Mouse (Mus musculus): ENCODE results near the gene Mllt3.

Gene Mllt3

GRCm38 (mm10) chr4:87749532-87750234, 283.5 kb downstream of the Mllt3 start:
- Histone ChIP-seq H3K27me3 (ENCODE audit: insufficient read depth, low read length) (peaks cover 3% of the 10 kb centered on the region; the same call in 1 of the 2 replicates), H3K36me3 (ENCODE audit: insufficient read depth, low read length) (no peaks in the 10 kb centered on the region), H3K9me3 (ENCODE audit: low read length) (peaks cover 18% of the 10 kb centered on the region), H3K4me1 (replicated peaks; ENCODE audit: low read depth, low read length) (no peaks in the 10 kb centered on the region), H3K4me3 (replicated peaks; ENCODE audit: low read length) (no peak overlapping the region)
- TF ChIP-seq NANOG (IDR thresholded peaks at IDR 0.05; ENCODE audit: borderline replicate concordance, low read length) (no peak), POU5F1 (IDR thresholded peaks at IDR 0.05; ENCODE audit: borderline replicate concordance, low read length) (no peak), CTCF (conservative IDR thresholded peaks at IDR 0.05; ENCODE audit: low read length) (no peak)

- H3K27me3 ChIP-seq (ENCODE audit: insufficient read depth, low read length): no peaks in the 10 kb centered on the region
- H3K4me1 ChIP-seq (replicated peaks; ENCODE audit: low read depth, low read length): no peaks in the 10 kb centered on the region
- TF ChIP-seq POU5F1 (IDR thresholded peaks at IDR 0.05; ENCODE audit: borderline replicate concordance, low read length): no peak
- no peak for TF ChIP-seq NANOG (IDR thresholded peaks at IDR 0.05; ENCODE audit: borderline replicate concordance, low read length)
- TF ChIP-seq CTCF (conservative IDR thresholded peaks at IDR 0.05; ENCODE audit: low read length): no peak
- no peak overlapping the region for H3K4me3 ChIP-seq (replicated peaks; ENCODE audit: low read length)
- no peaks in the 10 kb centered on the region for H3K9me3 ChIP-seq (ENCODE audit: low read length)
- H3K36me3 ChIP-seq (ENCODE audit: insufficient read depth, low read length): no peaks in the 10 kb centered on the region
Observed at GRCm38 (mm10) chr4:87745016-87745645, 288.0 kb downstream of the Mllt3 start.

- peaks cover 19% of the 10 kb centered on the region for H3K9me3 ChIP-seq (ENCODE audit: low read length)
- no peak overlapping the region for H3K4me3 ChIP-seq (replicated peaks; ENCODE audit: low read length)
- H3K36me3 ChIP-seq (ENCODE audit: insufficient read depth, low read length): no peaks in the 10 kb centered on the region
- no peaks in the 10 kb centered on the region for H3K4me1 ChIP-seq (replicated peaks; ENCODE audit: low read depth, low read length)
- no peak for TF ChIP-seq POU5F1 (IDR thresholded peaks at IDR 0.05; ENCODE audit: borderline replicate concordance, low read length)
- no peak for TF ChIP-seq NANOG (IDR thresholded peaks at IDR 0.05; ENCODE audit: borderline replicate concordance, low read length)
- no peak for TF ChIP-seq CTCF (conservative IDR thresholded peaks at IDR 0.05; ENCODE audit: low read length)
- H3K27me3 ChIP-seq (ENCODE audit: insufficient read depth, low read length): no peaks in the 10 kb centered on the region
Observed at GRCm38 (mm10) chr4:87739524-87740128, 293.5 kb downstream of the Mllt3 start.

GRCm38 (mm10) chr4:87739104-87739503, 294.1 kb downstream of the Mllt3 start:
- H3K9me3 ChIP-seq (ENCODE audit: low read length): peaks cover 24% of the 10 kb centered on the region
- no peak overlapping the region for H3K4me3 ChIP-seq (replicated peaks; ENCODE audit: low read length)
- no peaks in the 10 kb centered on the region for H3K4me1 ChIP-seq (replicated peaks; ENCODE audit: low read depth, low read length)
- TF ChIP-seq CTCF (conservative IDR thresholded peaks at IDR 0.05; ENCODE audit: low read length) (no peak), NANOG (IDR thresholded peaks at IDR 0.05; ENCODE audit: borderline replicate concordance, low read length) (no peak), POU5F1 (IDR thresholded peaks at IDR 0.05; ENCODE audit: borderline replicate concordance, low read length) (no peak)
- H3K27me3 ChIP-seq (ENCODE audit: insufficient read depth, low read length): no peaks in the 10 kb centered on the region
- H3K36me3 ChIP-seq (ENCODE audit: insufficient read depth, low read length): no peaks in the 10 kb centered on the region

DNA sequence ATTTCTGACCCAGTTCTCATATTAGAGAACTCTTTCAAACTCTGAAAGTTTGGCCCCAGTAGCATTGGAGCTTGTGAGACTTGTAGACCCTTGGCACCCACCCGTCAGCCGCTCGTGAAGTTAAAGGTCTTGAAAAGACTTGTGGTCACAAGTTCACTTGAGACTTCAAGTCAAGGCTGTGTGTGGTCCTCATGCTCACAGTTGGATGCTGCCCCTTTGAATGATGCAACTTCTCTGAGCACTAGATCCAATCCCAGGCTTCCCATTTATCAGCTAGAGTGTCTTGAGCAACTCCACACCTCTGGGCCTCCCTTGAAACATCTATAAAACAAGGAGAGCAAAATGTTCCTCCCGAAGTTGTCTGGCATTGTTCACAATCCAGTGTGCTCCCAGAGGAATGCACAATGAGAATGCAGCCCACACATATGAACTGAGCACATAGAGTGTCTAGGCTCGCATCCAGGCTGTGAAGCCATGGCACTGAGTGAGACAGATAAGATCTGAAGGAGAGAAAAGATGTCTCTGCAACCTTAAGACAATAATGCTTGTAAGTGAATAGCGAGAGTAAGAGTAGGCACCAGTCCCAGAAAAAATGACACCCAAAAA, 295.9 kb downstream of the Mllt3 start:
- TF ChIP-seq POU5F1 (IDR thresholded peaks at IDR 0.05; ENCODE audit: borderline replicate concordance, low read length) (no peak), CTCF (conservative IDR thresholded peaks at IDR 0.05; ENCODE audit: low read length) (no peak), NANOG (IDR thresholded peaks at IDR 0.05; ENCODE audit: borderline replicate concordance, low read length) (no peak)
- Histone ChIP-seq H3K9me3 (ENCODE audit: low read length) (peaks cover 24% of the 10 kb centered on the region), H3K4me3 (replicated peaks; ENCODE audit: low read length) (no peak overlapping the region), H3K27me3 (ENCODE audit: insufficient read depth, low read length) (no peaks in the 10 kb centered on the region), H3K36me3 (ENCODE audit: insufficient read depth, low read length) (no peaks in the 10 kb centered on the region), H3K4me1 (replicated peaks; ENCODE audit: low read depth, low read length) (no peaks in the 10 kb centered on the region)

DNA sequence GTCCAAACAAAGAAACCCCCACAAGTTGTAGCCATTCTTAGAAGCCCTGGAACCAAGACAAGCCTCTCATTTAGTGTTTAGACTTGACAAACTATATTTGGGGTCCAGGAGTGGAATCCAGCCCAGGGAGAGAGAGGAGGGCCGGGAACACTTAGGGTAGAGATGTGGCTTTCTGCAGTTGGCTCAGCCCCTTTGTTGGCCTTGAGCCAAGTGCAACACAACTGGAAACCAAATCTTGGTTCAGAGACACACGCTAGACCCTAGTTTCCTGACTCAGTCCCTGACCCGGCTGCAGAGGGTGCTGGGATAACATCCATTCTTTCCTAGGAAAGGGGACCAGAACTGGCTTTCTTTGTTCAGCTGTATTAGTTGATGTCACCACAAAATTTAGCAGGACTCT, 296.4 kb downstream of the Mllt3 start:
- no peak for TF ChIP-seq NANOG (IDR thresholded peaks at IDR 0.05; ENCODE audit: borderline replicate concordance, low read length)
- no peak for TF ChIP-seq CTCF (conservative IDR thresholded peaks at IDR 0.05; ENCODE audit: low read length)
- TF ChIP-seq POU5F1 (IDR thresholded peaks at IDR 0.05; ENCODE audit: borderline replicate concordance, low read length): no peak
- H3K9me3 ChIP-seq (ENCODE audit: low read length): peaks cover 24% of the 10 kb centered on the region
- no peak overlapping the region for H3K4me3 ChIP-seq (replicated peaks; ENCODE audit: low read length)
- H3K4me1 ChIP-seq (replicated peaks; ENCODE audit: low read depth, low read length): no peaks in the 10 kb centered on the region
- H3K27me3 ChIP-seq (ENCODE audit: insufficient read depth, low read length): no peaks in the 10 kb centered on the region
- H3K36me3 ChIP-seq (ENCODE audit: insufficient read depth, low read length): no peaks in the 10 kb centered on the region

GRCm38 (mm10) chr4:87731118-87731672, 302.0 kb downstream of the Mllt3 start:
- H3K4me1 ChIP-seq (replicated peaks; ENCODE audit: low read depth, low read length): no peaks in the 10 kb centered on the region
- H3K9me3 ChIP-seq (ENCODE audit: low read length): peaks cover 9% of the 10 kb centered on the region
- H3K27me3 ChIP-seq (ENCODE audit: insufficient read depth, low read length): no peaks in the 10 kb centered on the region
- H3K36me3 ChIP-seq (ENCODE audit: insufficient read depth, low read length): no peaks in the 10 kb centered on the region
- TF ChIP-seq CTCF (conservative IDR thresholded peaks at IDR 0.05; ENCODE audit: low read length) (no peak), POU5F1 (IDR thresholded peaks at IDR 0.05; ENCODE audit: borderline replicate concordance, low read length) (no peak), NANOG (IDR thresholded peaks at IDR 0.05; ENCODE audit: borderline replicate concordance, low read length) (no peak)
- no peak overlapping the region for H3K4me3 ChIP-seq (replicated peaks; ENCODE audit: low read length)

GRCm38 (mm10) chr4:87728581-87728980, 304.6 kb downstream of the Mllt3 start:
- no peaks in the 10 kb centered on the region for H3K4me1 ChIP-seq (replicated peaks; ENCODE audit: low read depth, low read length)
- H3K27me3 ChIP-seq (ENCODE audit: insufficient read depth, low read length): no peaks in the 10 kb centered on the region
- no peaks in the 10 kb centered on the region for H3K9me3 ChIP-seq (ENCODE audit: low read length)
- H3K36me3 ChIP-seq (ENCODE audit: insufficient read depth, low read length): no peaks in the 10 kb centered on the region
- TF ChIP-seq CTCF (conservative IDR thresholded peaks at IDR 0.05; ENCODE audit: low read length) (no peak), POU5F1 (IDR thresholded peaks at IDR 0.05; ENCODE audit: borderline replicate concordance, low read length) (no peak), NANOG (IDR thresholded peaks at IDR 0.05; ENCODE audit: borderline replicate concordance, low read length) (no peak)
- H3K4me3 ChIP-seq (replicated peaks; ENCODE audit: low read length): no peak overlapping the region
